Mouse (Mus musculus) kidney, embryonic 15.5 days (tissue): ENCODE results near the gene Hus1b. TPM values are rescaled to one million over a fixed set of nuclear protein-coding genes. Genes with fewer than 3 reads are reported as not detected.
A peak's percentile ranks its signal among the peaks of the same experiment; 100 is the strongest.

Experiments
- ATAC-seq: fragments of 200-750 bp; cut with Nextera tagmentation; replicated peaks from 2 replicates; pipeline ENCODE4 v1.8.0; 2017; ENCODE audit warnings: moderate TSS enrichment; ENCODE audit not compliant: low FRiP score
- H3K27ac ChIP-seq: fragments of 300-500 bp; sonication (generic); 2 replicates; pipeline ENCODE4 v1.5.1; 2015; ENCODE audit warnings: mild to moderate bottlenecking, inconsistent platforms
- H3K27me3 ChIP-seq: fragments of 300-500 bp; sonication (generic); 2 replicates; pipeline ENCODE4 v1.6.1; 2015; ENCODE audit warnings: inconsistent platforms
- H3K36me3 ChIP-seq: fragments of 300-500 bp; sonication (generic); 2 replicates; pipeline ENCODE4 v1.6.1; 2015; ENCODE audit warnings: inconsistent platforms
- H3K4me1 ChIP-seq: fragments of 300-500 bp; sonication (generic); 2 replicates; pipeline ENCODE4 v1.6.1; 2015; ENCODE audit warnings: inconsistent platforms
- H3K4me2 ChIP-seq: fragments of 300-500 bp; sonication (generic); 2 replicates; pipeline ENCODE4 v1.6.1; 2015; ENCODE audit warnings: moderate library complexity, mild to moderate bottlenecking, inconsistent platforms
- H3K4me3 ChIP-seq: fragments of 300-500 bp; sonication (generic); replicated peaks from 2 replicates; pipeline ENCODE4 v1.5.1; 2015; ENCODE audit warnings: mild to moderate bottlenecking, inconsistent platforms
- H3K9ac ChIP-seq: fragments of 300-500 bp; sonication (generic); 2 replicates; pipeline ENCODE4 v1.6.1; 2015; ENCODE audit warnings: mild to moderate bottlenecking, inconsistent platforms
- H3K9me3 ChIP-seq: fragments of 300-500 bp; sonication (generic); replicated peaks from 2 replicates; pipeline ENCODE4 v1.6.1; 2016; ENCODE audit warnings: inconsistent platforms
- WGBS: fragments of 180-500 bp; shearing (Covaris S2); methylation state at CpG from one replicate; pipeline ENCODE4 v1.1.7; 2015; ENCODE audit warnings: mixed read lengths; 5-methylcytosine and 5-hydroxymethylcytosine counted together
- polyA plus RNA-seq: library from polyadenylated mRNA; unstranded; fragments of >200 nt; fragmentation: Nextera tagmentation; extraction: Ambion mirVana; gene quantifications from 2 replicates; pipeline ENCODE4 v1.2.1, GENCODE M21; 2015

The Hus1b gene
- polyA plus RNA-seq, 1 experiment from 2014 or later: not detected

GRCm38 (mm10) chr13:30947129-30947528, 430 bp downstream of the Hus1b start:
- no peaks in the 10 kb centered on the region for H3K27me3 ChIP-seq
- no peak overlapping the region for H3K9ac ChIP-seq
- H3K27ac ChIP-seq: no peak overlapping the region
- no peak for ATAC-seq
- no peaks in the 10 kb centered on the region for H3K9me3 ChIP-seq
- H3K4me1 ChIP-seq: no peaks in the 10 kb centered on the region
- H3K4me3 ChIP-seq: no peak overlapping the region
- WGBS: 92% methylated on average over 15 of the region's 15 CpGs
- no peaks in the 10 kb centered on the region for H3K36me3 ChIP-seq
- no peak overlapping the region for H3K4me2 ChIP-seq

- Histone ChIP-seq H3K4me2 (no peak overlapping the region), H3K4me3 (no peak overlapping the region), H3K36me3 (no peaks in the 10 kb centered on the region), H3K4me1 (no peaks in the 10 kb centered on the region), H3K27ac (no peak overlapping the region), H3K27me3 (no peaks in the 10 kb centered on the region), H3K9me3 (no peaks in the 10 kb centered on the region), H3K9ac (no peak overlapping the region)
- no peak for ATAC-seq
Observed at GRCm38 (mm10) chr13:30945788-30946187, 1.8 kb downstream of the Hus1b start.

- Histone ChIP-seq H3K9ac (no peak overlapping the region), H3K27me3 (no peaks in the 10 kb centered on the region), H3K27ac (no peak overlapping the region), H3K36me3 (no peaks in the 10 kb centered on the region), H3K4me3 (no peak overlapping the region), H3K4me2 (no peak overlapping the region), H3K4me1 (no peaks in the 10 kb centered on the region), H3K9me3 (no peaks in the 10 kb centered on the region)
- 89% methylated on average over 6 of the region's 6 CpGs for WGBS
- no peak for ATAC-seq
Observed at GRCm38 (mm10) chr13:30932972-30933371, 14.6 kb downstream of the Hus1b start.

GRCm38 (mm10) chr13:30931613-30932012, 15.9 kb downstream of the Hus1b start:
- H3K27ac ChIP-seq: no peak overlapping the region
- H3K4me2 ChIP-seq: no peak overlapping the region
- ATAC-seq: no peak
- no peaks in the 10 kb centered on the region for H3K9me3 ChIP-seq
- 0 out of 2 replicates have a peak, but pooled peaks cover 5% of the 10 kb centered on the region for H3K36me3 ChIP-seq
- H3K27me3 ChIP-seq: no peaks in the 10 kb centered on the region
- H3K4me1 ChIP-seq: no peaks in the 10 kb centered on the region
- H3K9ac ChIP-seq: no peak overlapping the region
- 70% methylated on average over 4 of the region's 4 CpGs for WGBS
- H3K4me3 ChIP-seq: no peak overlapping the region

- Histone ChIP-seq H3K4me1 (no peaks in the 10 kb centered on the region), H3K9ac (no peak overlapping the region), H3K27ac (no peak overlapping the region), H3K9me3 (no peaks in the 10 kb centered on the region), H3K27me3 (no peaks in the 10 kb centered on the region), H3K4me2 (no peak overlapping the region), H3K36me3 (0 out of 2 replicates have a peak, but pooled peaks cover 7% of the 10 kb centered on the region), H3K4me3 (no peak overlapping the region)
- 89% methylated on average over 2 of the region's 2 CpGs for WGBS
- ATAC-seq: no peak
Observed at GRCm38 (mm10) chr13:30929119-30929518, 18.4 kb downstream of the Hus1b start.

- Histone ChIP-seq H3K4me3 (no peak overlapping the region), H3K4me1 (no peaks in the 10 kb centered on the region), H3K9ac (no peak overlapping the region), H3K27me3 (no peaks in the 10 kb centered on the region), H3K4me2 (no peak overlapping the region), H3K27ac (no peak overlapping the region), H3K9me3 (no peaks in the 10 kb centered on the region), H3K36me3 (peaks cover 18% of the 10 kb centered on the region; the same call in 1 of the 2 replicates)
- 83% methylated on average over 6 of the region's 6 CpGs for WGBS
- ATAC-seq: no peak
Observed at GRCm38 (mm10) chr13:30924269-30924668, 23.3 kb downstream of the Hus1b start.

- 89% methylated on average over 4 of the region's 4 CpGs for WGBS
Observed at GRCm38 (mm10) chr13:30921914-30922313, 25.6 kb downstream of the Hus1b start.

GRCm38 (mm10) chr13:30913757-30914156, 33.8 kb downstream of the Hus1b start:
- 0 out of 2 replicates have a peak, but pooled peaks cover 10% of the 10 kb centered on the region for H3K36me3 ChIP-seq
- no peak overlapping the region for H3K27ac ChIP-seq
- peaks cover 5% of the 10 kb centered on the region for H3K4me1 ChIP-seq
- H3K4me2 ChIP-seq: no peak overlapping the region
- no peaks in the 10 kb centered on the region for H3K27me3 ChIP-seq
- H3K9ac ChIP-seq: no peak overlapping the region
- ATAC-seq: no peak
- no peak overlapping the region for H3K4me3 ChIP-seq
- H3K9me3 ChIP-seq: no peaks in the 10 kb centered on the region

More at GRCm38 (mm10) chr13:30921914-30922313, 25.6 kb downstream of the Hus1b start:
- ATAC-seq: no peak
- H3K27me3 ChIP-seq: no peaks in the 10 kb centered on the region
- H3K9ac ChIP-seq: no peak overlapping the region
- H3K36me3 ChIP-seq: peaks cover 17% of the 10 kb centered on the region; the same call in 1 of the 2 replicates
- no peak overlapping the region for H3K4me2 ChIP-seq
- H3K4me3 ChIP-seq: no peak overlapping the region
- H3K4me1 ChIP-seq: no peaks in the 10 kb centered on the region
- no peak overlapping the region for H3K27ac ChIP-seq
- H3K9me3 ChIP-seq: no peaks in the 10 kb centered on the region

GRCm38 (mm10) chr13:30913028-30913427, 34.5 kb downstream of the Hus1b start:
- ATAC-seq: peak; percentile 73
- Histone ChIP-seq H3K9me3 (no peaks in the 10 kb centered on the region), H3K27ac (no peak overlapping the region), H3K4me1 (peaks cover 5% of the 10 kb centered on the region), H3K36me3 (0 out of 2 replicates have a peak, but pooled peaks cover 13% of the 10 kb centered on the region), H3K4me3 (no peak overlapping the region), H3K4me2 (no peak overlapping the region), H3K27me3 (no peaks in the 10 kb centered on the region), H3K9ac (no peak overlapping the region; the same call in 1 of the 2 replicates)
- WGBS: 7% methylated on average over 4 of the region's 4 CpGs

- no peak for ATAC-seq
- Histone ChIP-seq H3K4me3 (no peak overlapping the region), H3K27ac (no peak overlapping the region)
Observed at GRCm38 (mm10) chr13:30911931-30912625, 35.5 kb downstream of the Hus1b start.

GRCm38 (mm10) chr13:30910889-30911288, 36.7 kb downstream of the Hus1b start:
- Histone ChIP-seq H3K4me3 (no peak overlapping the region), H3K4me2 (no peak overlapping the region), H3K9me3 (no peaks in the 10 kb centered on the region), H3K36me3 (0 out of 2 replicates have a peak, but pooled peaks cover 13% of the 10 kb centered on the region), H3K27me3 (no peaks in the 10 kb centered on the region), H3K9ac (no peak overlapping the region), H3K27ac (no peak overlapping the region), H3K4me1 (peaks cover 5% of the 10 kb centered on the region)
- WGBS: 79% methylated on average over 5 of the region's 5 CpGs
- ATAC-seq: no peak

More at GRCm38 (mm10) chr13:30911931-30912625, 35.5 kb downstream of the Hus1b start:
- no peaks in the 10 kb centered on the region for H3K27me3 ChIP-seq
- H3K9me3 ChIP-seq: no peaks in the 10 kb centered on the region
- 0 out of 2 replicates have a peak, but pooled peaks cover 13% of the 10 kb centered on the region for H3K36me3 ChIP-seq
- no peak overlapping the region for H3K9ac ChIP-seq
- peaks cover 5% of the 10 kb centered on the region for H3K4me1 ChIP-seq
- H3K4me2 ChIP-seq: no peak overlapping the region
- 54% methylated on average over 5 of the region's 5 CpGs for WGBS

GRCm38 (mm10) chr13:30902286-30902685, 45.3 kb downstream of the Hus1b start:
- no peaks in the 10 kb centered on the region for H3K4me1 ChIP-seq
- no peak overlapping the region for H3K4me2 ChIP-seq
- 71% methylated on average over 2 of the region's 2 CpGs for WGBS
- no peak overlapping the region for H3K27ac ChIP-seq
- no peaks in the 10 kb centered on the region for H3K27me3 ChIP-seq
- H3K4me3 ChIP-seq: no peak overlapping the region
- H3K36me3 ChIP-seq: peaks cover 32% of the 10 kb centered on the region
- H3K9ac ChIP-seq: no peak overlapping the region
- ATAC-seq: no peak
- no peaks in the 10 kb centered on the region for H3K9me3 ChIP-seq
